Mouse (Mus musculus): ENCODE results near the gene Hdhd3. TPM values are rescaled to one million over a fixed set of nuclear protein-coding genes. Genes with fewer than 3 reads are reported as not detected.

The Hdhd3 gene
- polyA plus RNA-seq, 1 experiment from 2014 or later = 32.1 TPM

GRCm38 (mm10) chr4:62501964-62502732, 1.1 kb downstream of the Hdhd3 start:
- ATAC-seq (ENCODE audit: insufficient read depth, low FRiP score) = peak; percentile 91
- 2% methylated on average over 38 of the region's 38 CpGs for WGBS

GRCm38 (mm10) chr4:62501534-62501933, 1.7 kb downstream of the Hdhd3 start:
- peaks cover 14% of the 10 kb centered on the region; the same call in 1 of the 2 replicates for H3K4me1 ChIP-seq (ENCODE audit: control insufficient read depth, insufficient read depth, low read length)
- H3K9ac ChIP-seq (ENCODE audit: low read length) = peak overlapping the region; percentile 84
- no peaks in the 10 kb centered on the region for H3K9me3 ChIP-seq (replicated peaks; ENCODE audit: control insufficient read depth, low read length)
- peak overlapping the region; percentile 92 for H3K27ac ChIP-seq (ENCODE audit: low read length)
- under 1% methylated on average over 7 of the region's 7 CpGs for WGBS
- peaks cover 14% of the 10 kb centered on the region; the same call in 1 of the 2 replicates for H3K36me3 ChIP-seq (ENCODE audit: control insufficient read depth, insufficient read depth, low read length)
- peak overlapping the region; percentile 78 for H3K4me3 ChIP-seq (replicated peaks; ENCODE audit: low read length)
- H3K27me3 ChIP-seq (ENCODE audit: control insufficient read depth, insufficient read depth, low read length) = no peaks in the 10 kb centered on the region
- peak overlapping the region; percentile 76 for H3K4me2 ChIP-seq (ENCODE audit: low read depth, low read length)
- peak; percentile 28; the same call in 1 of the 2 replicates for ATAC-seq (ENCODE audit: insufficient read depth, low FRiP score)

More at GRCm38 (mm10) chr4:62501964-62502732, 1.1 kb downstream of the Hdhd3 start:
- H3K9ac ChIP-seq (ENCODE audit: low read length) = peak overlapping the region; percentile 84
- H3K36me3 ChIP-seq (ENCODE audit: control insufficient read depth, insufficient read depth, low read length) = peaks cover 14% of the 10 kb centered on the region; the same call in 1 of the 2 replicates
- peak overlapping the region; percentile 78 for H3K4me3 ChIP-seq (replicated peaks; ENCODE audit: low read length)
- H3K4me2 ChIP-seq (ENCODE audit: low read depth, low read length) = peak overlapping the region; percentile 76
- H3K27ac ChIP-seq (ENCODE audit: low read length) = peak overlapping the region; percentile 92
- H3K9me3 ChIP-seq (replicated peaks; ENCODE audit: control insufficient read depth, low read length) = no peaks in the 10 kb centered on the region
- peaks cover 10% of the 10 kb centered on the region; the same call in 1 of the 2 replicates for H3K4me1 ChIP-seq (ENCODE audit: control insufficient read depth, insufficient read depth, low read length)
- H3K27me3 ChIP-seq (ENCODE audit: control insufficient read depth, insufficient read depth, low read length) = no peaks in the 10 kb centered on the region

- peak overlapping the region; percentile 21 for H3K4me3 ChIP-seq (replicated peaks; ENCODE audit: low read length)
- WGBS = 71% methylated on average over 4 of the region's 4 CpGs
- peaks cover 14% of the 10 kb centered on the region; the same call in 1 of the 2 replicates for H3K36me3 ChIP-seq (ENCODE audit: control insufficient read depth, insufficient read depth, low read length)
- peaks cover 18% of the 10 kb centered on the region; the same call in 1 of the 2 replicates for H3K4me1 ChIP-seq (ENCODE audit: control insufficient read depth, insufficient read depth, low read length)
- no peaks in the 10 kb centered on the region for H3K9me3 ChIP-seq (replicated peaks; ENCODE audit: control insufficient read depth, low read length)
- no peak for ATAC-seq (ENCODE audit: insufficient read depth, low FRiP score)
- no peak overlapping the region for H3K9ac ChIP-seq (ENCODE audit: low read length)
- peak overlapping the region; percentile 76 for H3K4me2 ChIP-seq (ENCODE audit: low read depth, low read length)
- peak overlapping the region; percentile 92 for H3K27ac ChIP-seq (ENCODE audit: low read length)
- no peaks in the 10 kb centered on the region for H3K27me3 ChIP-seq (ENCODE audit: control insufficient read depth, insufficient read depth, low read length)
Observed at GRCm38 (mm10) chr4:62500799-62501198, 2.5 kb downstream of the Hdhd3 start.

- peaks cover 14% of the 10 kb centered on the region; the same call in 1 of the 2 replicates for H3K36me3 ChIP-seq (ENCODE audit: control insufficient read depth, insufficient read depth, low read length)
- H3K4me1 ChIP-seq (ENCODE audit: control insufficient read depth, insufficient read depth, low read length) = peaks cover 13% of the 10 kb centered on the region; the same call in 1 of the 2 replicates
- ATAC-seq (ENCODE audit: insufficient read depth, low FRiP score) = no peak
- WGBS = 46% methylated on average over 8 of the region's 8 CpGs
- no peak overlapping the region for H3K4me3 ChIP-seq (replicated peaks; ENCODE audit: low read length)
- no peaks in the 10 kb centered on the region for H3K27me3 ChIP-seq (ENCODE audit: control insufficient read depth, insufficient read depth, low read length)
- H3K27ac ChIP-seq (ENCODE audit: low read length) = no peak overlapping the region
- no peak overlapping the region for H3K4me2 ChIP-seq (ENCODE audit: low read depth, low read length)
- H3K9me3 ChIP-seq (replicated peaks; ENCODE audit: control insufficient read depth, low read length) = no peaks in the 10 kb centered on the region
- H3K9ac ChIP-seq (ENCODE audit: low read length) = no peak overlapping the region
Observed at GRCm38 (mm10) chr4:62496815-62497214, 6.5 kb downstream of the Hdhd3 start.

- 63% methylated on average over 8 of the region's 8 CpGs for WGBS
- Histone ChIP-seq H3K4me1 (ENCODE audit: control insufficient read depth, insufficient read depth, low read length) (peaks cover 12% of the 10 kb centered on the region; the same call in 1 of the 2 replicates), H3K4me2 (ENCODE audit: low read depth, low read length) (no peak overlapping the region), H3K27me3 (ENCODE audit: control insufficient read depth, insufficient read depth, low read length) (no peaks in the 10 kb centered on the region), H3K9ac (ENCODE audit: low read length) (no peak overlapping the region), H3K9me3 (replicated peaks; ENCODE audit: control insufficient read depth, low read length) (no peaks in the 10 kb centered on the region), H3K36me3 (ENCODE audit: control insufficient read depth, insufficient read depth, low read length) (peaks cover 14% of the 10 kb centered on the region; the same call in 1 of the 2 replicates), H3K27ac (ENCODE audit: low read length) (no peak overlapping the region), H3K4me3 (replicated peaks; ENCODE audit: low read length) (no peak overlapping the region)
- ATAC-seq (ENCODE audit: insufficient read depth, low FRiP score) = no peak
Observed at GRCm38 (mm10) chr4:62495946-62496345, 7.3 kb downstream of the Hdhd3 start.

- Histone ChIP-seq H3K27ac (ENCODE audit: low read length) (no peak overlapping the region), H3K9me3 (replicated peaks; ENCODE audit: control insufficient read depth, low read length) (no peaks in the 10 kb centered on the region), H3K4me2 (ENCODE audit: low read depth, low read length) (no peak overlapping the region), H3K4me3 (replicated peaks; ENCODE audit: low read length) (no peak overlapping the region), H3K36me3 (ENCODE audit: control insufficient read depth, insufficient read depth, low read length) (peaks cover 7% of the 10 kb centered on the region; the same call in 1 of the 2 replicates), H3K27me3 (ENCODE audit: control insufficient read depth, insufficient read depth, low read length) (no peaks in the 10 kb centered on the region), H3K4me1 (ENCODE audit: control insufficient read depth, insufficient read depth, low read length) (peaks cover 9% of the 10 kb centered on the region; the same call in 1 of the 2 replicates), H3K9ac (ENCODE audit: low read length) (no peak overlapping the region)
- no peak for ATAC-seq (ENCODE audit: insufficient read depth, low FRiP score)
- 65% methylated on average over 9 of the region's 9 CpGs for WGBS
Observed at GRCm38 (mm10) chr4:62494230-62494629, 9.0 kb downstream of the Hdhd3 start.

GRCm38 (mm10) chr4:62492682-62493081, 10.6 kb downstream of the Hdhd3 start:
- no peaks in the 10 kb centered on the region for H3K27me3 ChIP-seq (ENCODE audit: control insufficient read depth, insufficient read depth, low read length)
- peaks cover 9% of the 10 kb centered on the region; the same call in 1 of the 2 replicates for H3K4me1 ChIP-seq (ENCODE audit: control insufficient read depth, insufficient read depth, low read length)
- H3K9me3 ChIP-seq (replicated peaks; ENCODE audit: control insufficient read depth, low read length) = no peaks in the 10 kb centered on the region
- H3K36me3 ChIP-seq (ENCODE audit: control insufficient read depth, insufficient read depth, low read length) = no peaks in the 10 kb centered on the region
- no peak overlapping the region for H3K27ac ChIP-seq (ENCODE audit: low read length)
- no peak overlapping the region for H3K4me3 ChIP-seq (replicated peaks; ENCODE audit: low read length)
- WGBS = 78% methylated on average over 2 of the region's 2 CpGs
- no peak for ATAC-seq (ENCODE audit: insufficient read depth, low FRiP score)
- H3K4me2 ChIP-seq (ENCODE audit: low read depth, low read length) = no peak overlapping the region
- no peak overlapping the region for H3K9ac ChIP-seq (ENCODE audit: low read length)

GRCm38 (mm10) chr4:62487914-62488313, 15.4 kb downstream of the Hdhd3 start:
- Histone ChIP-seq H3K36me3 (ENCODE audit: control insufficient read depth, insufficient read depth, low read length) (no peaks in the 10 kb centered on the region), H3K27ac (ENCODE audit: low read length) (no peak overlapping the region), H3K9ac (ENCODE audit: low read length) (no peak overlapping the region), H3K4me1 (ENCODE audit: control insufficient read depth, insufficient read depth, low read length) (peaks cover 3% of the 10 kb centered on the region; the same call in 1 of the 2 replicates), H3K27me3 (ENCODE audit: control insufficient read depth, insufficient read depth, low read length) (no peaks in the 10 kb centered on the region), H3K9me3 (replicated peaks; ENCODE audit: control insufficient read depth, low read length) (no peaks in the 10 kb centered on the region), H3K4me3 (replicated peaks; ENCODE audit: low read length) (no peak overlapping the region), H3K4me2 (ENCODE audit: low read depth, low read length) (no peak overlapping the region)
- whole genome bisulfite sequencing = 89% methylated on average over 2 of the region's 2 CpGs
- no peak for ATAC-seq (ENCODE audit: insufficient read depth, low FRiP score)

- H3K36me3 ChIP-seq (ENCODE audit: control insufficient read depth, insufficient read depth, low read length) = no peaks in the 10 kb centered on the region
- no peak for ATAC-seq (ENCODE audit: insufficient read depth, low FRiP score)
- H3K9me3 ChIP-seq (replicated peaks; ENCODE audit: control insufficient read depth, low read length) = no peaks in the 10 kb centered on the region
- WGBS = 82% methylated on average over 5 of the region's 5 CpGs
- H3K9ac ChIP-seq (ENCODE audit: low read length) = no peak overlapping the region
- no peak overlapping the region for H3K4me3 ChIP-seq (replicated peaks; ENCODE audit: low read length)
- H3K4me1 ChIP-seq (ENCODE audit: control insufficient read depth, insufficient read depth, low read length) = peaks cover 3% of the 10 kb centered on the region; the same call in 1 of the 2 replicates
- no peaks in the 10 kb centered on the region for H3K27me3 ChIP-seq (ENCODE audit: control insufficient read depth, insufficient read depth, low read length)
- no peak overlapping the region for H3K27ac ChIP-seq (ENCODE audit: low read length)
- H3K4me2 ChIP-seq (ENCODE audit: low read depth, low read length) = no peak overlapping the region
Observed at GRCm38 (mm10) chr4:62487172-62487571, 16.1 kb downstream of the Hdhd3 start.
